Mouse (Mus musculus): ENCODE results near the gene Ccdc107.
"Not testable (repeated sequence)": the region's sequence is repeated elsewhere in the genome, so short reads cannot be mapped to it uniquely, and the experiment has no call there.

Gene Ccdc107

DNA sequence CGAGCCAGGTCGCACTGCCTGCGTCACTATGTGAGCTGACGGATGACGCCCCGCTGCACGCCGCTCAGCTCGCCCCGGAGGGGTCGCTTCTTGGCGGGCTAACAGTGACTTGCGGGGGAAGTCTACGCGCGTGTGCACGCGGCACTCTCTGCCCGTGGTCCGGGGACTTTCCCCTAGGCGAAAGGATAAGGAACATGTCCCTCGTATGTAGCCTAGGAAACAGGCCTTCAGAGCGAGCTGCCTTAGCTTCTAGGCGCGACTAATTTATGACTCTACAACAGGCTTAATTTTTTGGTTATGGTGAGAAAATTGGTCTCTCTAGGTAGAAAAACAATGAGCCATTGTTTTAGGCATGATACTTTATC is at the start of gene Ccdc107:
Gene Ccdc107, plus strand, starts transcription at position 80 of the 365 bp plus-strand sequence.
- peak; percentile 93 for DNase-seq

DNA sequence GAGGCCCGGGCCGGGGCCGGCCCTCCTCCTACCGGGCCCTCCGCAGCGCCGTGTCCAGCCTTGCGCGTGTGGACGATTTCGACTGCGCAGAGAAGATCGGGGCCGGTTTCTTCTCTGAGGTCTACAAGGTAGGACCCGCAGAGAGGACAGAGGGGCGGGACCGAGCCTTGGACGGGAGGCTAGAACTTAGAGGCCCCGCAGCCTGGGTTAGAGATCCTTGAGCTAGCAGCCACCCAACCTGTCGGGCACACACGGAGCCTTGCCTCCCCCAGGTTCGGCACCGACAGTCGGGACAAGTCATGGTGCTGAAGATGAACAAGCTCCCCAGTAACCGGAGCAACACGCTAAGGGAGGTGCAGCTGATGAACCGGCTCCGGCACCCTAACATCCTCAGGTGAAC is 49.2 kb upstream of the Ccdc107 start:
- DNase-seq, result peak; percentile 50

DNA sequence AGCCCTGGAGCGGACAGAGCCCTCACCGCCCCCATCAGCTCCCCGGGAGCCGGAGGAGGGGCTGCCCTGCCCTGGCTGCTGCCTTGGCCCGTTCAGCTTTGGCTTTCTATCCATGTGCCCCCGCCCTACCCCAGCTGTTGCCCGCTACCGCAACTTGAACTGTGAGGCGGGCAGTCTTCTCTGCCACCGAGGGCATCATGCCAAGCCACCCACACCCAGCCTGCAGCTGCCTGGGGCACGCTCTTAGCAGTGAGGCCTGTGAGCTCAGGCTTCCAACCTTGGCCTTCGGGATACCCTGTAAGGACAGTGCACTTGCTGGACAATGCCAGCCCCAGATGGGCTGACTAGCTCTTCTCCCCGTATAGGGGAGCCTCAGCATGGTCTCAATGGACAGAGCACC is 45.4 kb upstream of the Ccdc107 start:
- no peak for DNase-seq

DNA sequence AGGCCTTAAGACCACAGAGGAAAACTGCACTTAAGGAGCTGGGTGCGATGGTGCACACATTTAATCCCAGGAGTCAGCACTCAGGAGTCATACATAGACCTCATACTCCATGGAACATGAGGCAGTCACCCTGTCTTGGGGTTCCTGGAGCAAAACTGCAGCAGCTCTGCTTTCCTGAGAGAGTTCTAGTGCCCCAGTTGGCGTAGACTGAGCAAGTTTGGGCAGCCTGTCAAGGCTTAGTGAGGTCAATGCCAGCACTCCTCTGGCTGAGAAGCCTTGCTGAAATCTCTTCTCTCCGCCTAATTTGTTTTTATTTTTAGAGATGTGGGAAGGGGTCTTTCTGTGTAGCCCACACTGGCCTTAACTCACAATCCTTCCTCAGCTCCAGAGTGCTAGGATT is 44.1 kb upstream of the Ccdc107 start:
- DNase-seq, result no peak

DNA sequence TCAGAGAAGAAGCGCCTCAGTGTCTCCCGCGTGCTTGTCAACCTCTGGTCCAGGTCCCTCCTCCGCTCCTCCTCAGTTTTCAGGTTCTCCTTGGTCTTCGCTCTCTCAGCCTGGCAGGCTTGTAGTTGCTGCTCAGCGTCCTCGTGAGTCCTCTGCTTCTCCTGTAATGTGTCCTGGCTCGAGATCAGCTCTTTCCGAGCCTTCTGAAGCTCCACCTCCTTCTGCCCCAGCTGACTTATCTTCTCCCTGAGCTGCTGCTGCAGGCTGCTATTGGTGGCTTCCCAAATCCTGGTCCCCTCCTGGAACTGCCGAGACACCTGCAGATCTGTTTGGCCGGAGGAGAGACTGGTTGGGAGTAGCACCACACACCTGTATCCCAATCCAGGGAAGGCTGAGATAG is 40.4 kb upstream of the Ccdc107 start:
- DNase-seq, result peak; percentile 50

DNA sequence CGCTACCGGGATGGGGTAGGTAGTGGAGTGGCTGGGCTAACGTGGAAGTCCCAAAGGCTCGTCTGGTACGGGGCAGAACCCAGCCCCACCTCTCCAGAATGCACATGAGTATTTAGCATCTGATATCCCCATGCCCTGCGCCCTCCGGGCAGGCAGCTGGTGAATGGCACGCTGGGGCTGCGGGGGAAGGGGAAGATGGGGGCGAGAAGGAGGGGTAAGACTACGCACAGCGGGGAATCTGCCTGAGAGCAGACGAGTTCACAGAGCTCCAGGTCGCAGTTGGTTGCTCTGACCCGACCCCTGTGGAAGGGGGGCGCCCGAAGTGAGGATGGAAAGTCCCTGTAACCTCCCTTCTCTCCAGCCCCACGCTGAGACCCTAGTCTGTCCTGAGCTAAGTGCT is 39.3 kb upstream of the Ccdc107 start:
- no peak for DNase-seq

DNA sequence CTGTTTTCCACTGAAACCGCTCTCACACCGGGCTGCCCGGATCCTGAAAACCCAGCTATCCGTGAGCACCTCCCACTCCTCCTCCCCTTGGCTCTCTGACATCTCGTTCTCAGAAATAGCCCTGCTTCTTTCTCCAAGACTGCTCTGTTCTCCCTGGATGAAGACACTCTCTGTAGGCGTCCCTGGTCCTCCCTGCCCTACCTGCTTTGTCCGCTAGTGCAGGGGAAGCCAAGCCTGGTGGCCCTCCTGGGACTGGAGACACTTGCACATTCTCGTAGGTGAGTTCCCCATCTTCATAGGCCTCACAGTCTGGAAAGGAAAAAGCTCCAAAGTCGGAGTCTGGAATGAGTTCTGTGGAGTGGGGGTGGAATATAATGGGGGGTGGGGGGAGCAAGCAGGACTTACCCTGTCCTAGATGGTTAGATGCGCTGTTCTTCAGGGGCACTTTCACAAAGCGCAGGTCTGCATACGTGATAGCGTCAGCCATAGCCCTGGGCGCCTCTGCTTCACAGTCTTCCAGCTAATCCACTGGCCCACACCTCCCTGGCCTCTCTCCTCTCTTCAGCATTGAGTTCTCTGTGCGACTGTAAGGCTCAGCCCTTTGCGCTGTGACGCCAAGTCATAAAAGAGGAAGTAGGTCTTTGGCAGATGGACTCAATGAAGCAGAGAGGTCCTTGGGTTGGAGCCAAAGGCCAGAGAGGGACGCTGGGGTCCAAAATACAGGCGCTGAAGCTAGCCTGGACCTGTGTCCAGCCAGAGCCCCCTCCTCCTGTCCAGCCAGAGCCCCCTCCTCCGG is 38.5 kb upstream of the Ccdc107 start, which contains the start of gene Cd72:
Gene Cd72, minus strand, starts transcription at position 588 of the 796 bp plus-strand sequence.
- DNase-seq, result no peak

DNA sequence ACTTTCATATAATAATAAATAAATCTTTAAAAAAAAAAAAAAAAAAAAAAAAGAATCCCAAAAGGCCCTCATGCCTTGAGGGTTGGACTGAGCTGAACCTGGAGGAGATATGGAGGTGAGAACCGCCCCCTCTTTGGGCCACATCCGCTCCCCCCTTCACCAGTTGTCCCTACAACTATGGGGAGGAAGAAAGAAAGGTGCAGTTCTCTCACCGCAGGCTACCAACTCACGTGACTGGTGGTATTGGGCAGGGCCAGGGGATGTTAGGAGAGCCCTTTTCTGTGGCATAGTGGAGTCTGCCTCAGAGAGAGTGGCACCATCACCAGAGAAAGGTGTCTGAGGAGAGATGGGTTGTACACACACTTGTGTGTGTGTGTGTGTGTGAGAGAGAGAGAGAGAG is 36.2 kb upstream of the Ccdc107 start:
- DNase-seq, result no peak

DNA sequence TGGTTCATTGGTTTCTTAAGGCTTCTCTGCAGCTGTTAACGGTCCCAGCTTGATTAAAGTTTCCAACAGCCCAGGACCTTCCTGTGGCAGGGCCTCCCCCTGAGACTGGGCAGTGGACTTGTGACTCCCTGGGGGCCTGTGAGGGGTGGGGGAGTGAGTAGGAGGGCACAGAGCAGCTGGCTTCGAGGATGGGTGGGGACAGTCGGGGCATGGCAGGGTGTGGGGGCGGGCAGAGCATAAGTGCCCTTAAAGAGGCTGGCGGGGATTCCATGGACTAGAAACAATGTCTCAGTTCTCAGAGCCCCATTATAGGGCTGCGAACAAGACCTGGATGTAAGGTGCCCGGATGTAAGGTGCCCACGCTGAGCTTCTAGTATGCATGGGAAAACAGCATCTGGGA is 35.6 kb upstream of the Ccdc107 start:
- DNase-seq, result no peak

DNA sequence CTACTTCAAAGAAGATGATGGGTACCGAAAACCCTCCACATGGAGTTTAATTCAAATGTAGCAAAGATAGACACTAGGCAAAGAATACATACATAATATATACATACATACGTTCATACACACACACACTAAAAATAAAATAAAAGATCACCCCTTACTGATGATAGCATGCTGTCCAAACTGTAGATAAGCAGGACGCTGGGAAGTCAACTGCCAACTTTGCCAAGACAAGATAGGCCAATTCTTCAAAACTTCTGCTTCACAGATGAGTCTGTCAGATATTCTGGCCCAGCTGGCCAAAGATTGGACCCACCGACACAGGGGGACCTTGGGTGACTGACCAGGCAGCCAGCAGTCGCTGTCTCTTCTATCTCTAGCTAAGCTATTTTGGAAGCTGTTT is 29.6 kb upstream of the Ccdc107 start:
- DNase-seq, result no peak

DNA sequence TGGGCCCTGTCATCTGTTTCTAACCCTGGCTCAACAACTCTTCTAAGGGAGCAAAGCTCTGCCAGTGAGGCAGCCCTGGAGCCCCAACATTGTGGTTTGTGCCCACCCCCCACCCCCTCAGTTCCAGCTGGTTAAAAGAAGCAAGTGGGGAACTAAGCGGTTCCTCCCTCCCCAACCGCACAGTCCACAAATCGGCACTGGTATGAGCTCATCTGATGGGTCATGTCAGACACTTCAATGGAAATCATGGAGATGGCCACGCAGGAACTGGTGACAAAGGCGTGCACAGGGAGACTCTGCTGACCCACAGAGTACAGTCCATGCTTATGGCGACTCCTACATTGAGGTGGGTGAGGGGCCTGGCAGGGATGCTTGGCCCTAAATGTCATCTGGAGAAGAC is 26.8 kb upstream of the Ccdc107 start:
- DNase-seq, result no peak

DNA sequence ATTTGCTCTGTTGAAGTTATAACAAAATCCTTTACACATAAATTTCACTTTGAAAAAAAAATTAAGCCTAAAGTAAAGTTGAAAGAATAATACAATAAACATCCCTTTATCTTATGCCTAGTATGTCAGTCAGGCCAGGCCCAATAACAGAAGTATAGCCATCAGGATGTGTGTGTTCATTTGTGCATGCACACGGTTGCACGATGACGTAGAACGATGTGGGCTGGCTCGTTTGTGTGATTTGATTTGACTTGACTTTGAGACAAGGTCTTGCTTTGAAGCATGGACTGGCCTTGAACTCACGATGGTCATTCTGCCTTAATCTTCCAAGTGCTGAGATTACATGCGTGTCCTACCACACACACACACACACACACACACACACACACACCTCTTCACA is 25.8 kb upstream of the Ccdc107 start:
- DNase-seq, result no peak

DNA sequence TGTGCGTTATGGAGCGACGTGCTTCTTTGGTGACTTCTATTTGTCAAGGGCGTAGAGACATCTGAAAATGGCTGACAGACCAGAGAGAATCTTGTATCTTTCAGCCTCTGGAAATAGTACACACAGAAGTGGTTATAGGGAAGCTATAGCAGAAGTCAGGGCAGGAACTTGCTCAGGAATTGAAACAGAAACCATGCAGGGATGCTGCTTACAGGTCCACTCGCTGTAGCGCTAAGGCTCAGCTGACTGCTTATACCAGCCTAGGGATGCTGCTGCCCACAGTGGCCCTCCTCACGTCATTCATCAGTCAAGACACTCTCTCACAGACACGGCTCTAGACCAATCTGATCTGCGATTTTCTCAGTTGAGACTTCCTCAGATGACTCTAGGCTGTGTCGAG is 22.4 kb upstream of the Ccdc107 start:
- DNase-seq, result no peak

DNA sequence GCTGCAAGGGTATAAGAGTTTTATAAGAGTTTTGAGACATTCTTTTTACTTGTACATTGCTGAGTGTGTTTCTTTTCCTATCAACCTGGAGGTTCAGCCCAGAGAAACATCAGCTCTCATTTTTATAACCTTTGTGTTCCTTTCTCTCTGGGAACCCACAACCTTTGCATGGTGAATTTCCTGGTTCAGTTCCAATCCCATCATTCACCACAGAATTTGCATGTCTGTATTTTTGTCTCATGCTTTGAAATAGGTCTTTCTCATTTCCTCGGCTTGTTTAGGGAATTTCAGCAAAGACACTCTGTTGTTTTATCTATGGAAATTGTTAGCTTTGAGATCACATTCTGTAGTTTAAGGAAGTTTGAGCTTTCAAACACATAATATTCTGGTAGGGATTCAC is 19.1 kb upstream of the Ccdc107 start:
- DNase-seq, result no peak

DNA sequence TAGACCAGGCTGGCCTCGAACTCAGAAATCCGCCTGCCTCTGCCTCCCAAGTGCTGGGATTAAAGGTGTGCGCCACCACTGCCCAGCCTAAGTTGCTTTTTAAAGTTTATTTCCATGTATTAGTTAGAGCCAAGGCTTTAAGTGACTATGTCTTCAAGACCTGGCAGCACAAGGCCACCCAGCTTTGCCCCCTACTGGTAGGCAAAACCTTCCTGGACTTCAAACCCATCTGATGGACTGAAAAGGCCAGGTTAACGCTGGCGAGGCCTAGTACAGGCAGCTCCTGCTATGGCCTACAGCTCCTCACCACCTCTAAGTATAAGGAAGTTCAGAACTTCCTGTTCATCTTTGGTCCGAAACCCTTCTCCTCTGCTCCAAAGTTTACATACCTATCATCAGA is 16.1 kb upstream of the Ccdc107 start:
- no peak for DNase-seq

DNA sequence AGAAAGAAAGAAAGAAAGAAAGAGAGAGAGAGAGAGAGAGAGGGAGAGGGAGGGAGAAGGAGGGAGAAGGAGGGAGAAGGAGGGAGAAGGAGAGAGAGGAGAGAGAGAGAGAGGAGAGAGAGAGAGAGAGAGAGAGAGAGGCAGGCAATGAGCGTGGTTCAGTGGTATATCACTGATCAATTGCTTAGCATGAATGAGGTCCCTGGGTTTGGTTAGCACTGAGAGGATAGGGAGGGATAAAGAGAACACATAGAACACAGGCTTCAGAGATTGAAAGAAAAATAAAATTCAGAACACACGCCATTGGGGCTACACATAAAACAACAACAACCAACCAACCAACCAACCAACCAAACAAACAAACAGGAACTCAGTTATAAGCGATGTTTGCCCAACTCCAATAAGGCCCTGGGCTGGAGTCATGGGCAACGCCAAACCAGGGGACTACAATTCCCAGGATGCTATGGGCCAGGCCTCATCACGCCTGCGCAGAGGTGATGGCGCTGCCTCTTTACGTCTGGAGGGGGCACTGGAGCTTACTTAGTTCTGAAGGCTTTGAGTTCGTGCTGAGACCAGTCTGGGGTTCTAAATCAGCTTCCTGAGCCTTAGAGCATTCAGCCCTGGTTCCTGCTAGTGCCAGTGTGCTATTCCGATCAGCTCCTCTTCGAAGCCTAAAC is 14.7 kb upstream of the Ccdc107 start:
- peak; percentile 94 for DNase-seq

DNA sequence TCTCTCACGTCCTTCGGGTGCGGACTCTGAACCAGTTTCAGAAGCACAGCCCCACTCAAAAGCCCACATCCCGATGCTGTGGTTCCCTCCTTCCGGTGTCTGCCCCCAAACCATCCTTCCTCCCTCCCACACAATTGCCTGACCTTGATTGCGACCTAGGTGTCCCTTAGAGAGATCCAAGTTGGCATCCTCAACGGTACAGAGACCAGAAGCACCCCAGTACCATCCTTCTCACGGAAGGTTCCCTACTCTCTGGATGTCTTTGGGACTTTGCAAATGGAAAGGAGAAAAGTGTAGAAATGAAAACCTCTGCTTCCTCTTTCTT is 14.2 kb upstream of the Ccdc107 start:
- DNase-seq, result no peak

DNA sequence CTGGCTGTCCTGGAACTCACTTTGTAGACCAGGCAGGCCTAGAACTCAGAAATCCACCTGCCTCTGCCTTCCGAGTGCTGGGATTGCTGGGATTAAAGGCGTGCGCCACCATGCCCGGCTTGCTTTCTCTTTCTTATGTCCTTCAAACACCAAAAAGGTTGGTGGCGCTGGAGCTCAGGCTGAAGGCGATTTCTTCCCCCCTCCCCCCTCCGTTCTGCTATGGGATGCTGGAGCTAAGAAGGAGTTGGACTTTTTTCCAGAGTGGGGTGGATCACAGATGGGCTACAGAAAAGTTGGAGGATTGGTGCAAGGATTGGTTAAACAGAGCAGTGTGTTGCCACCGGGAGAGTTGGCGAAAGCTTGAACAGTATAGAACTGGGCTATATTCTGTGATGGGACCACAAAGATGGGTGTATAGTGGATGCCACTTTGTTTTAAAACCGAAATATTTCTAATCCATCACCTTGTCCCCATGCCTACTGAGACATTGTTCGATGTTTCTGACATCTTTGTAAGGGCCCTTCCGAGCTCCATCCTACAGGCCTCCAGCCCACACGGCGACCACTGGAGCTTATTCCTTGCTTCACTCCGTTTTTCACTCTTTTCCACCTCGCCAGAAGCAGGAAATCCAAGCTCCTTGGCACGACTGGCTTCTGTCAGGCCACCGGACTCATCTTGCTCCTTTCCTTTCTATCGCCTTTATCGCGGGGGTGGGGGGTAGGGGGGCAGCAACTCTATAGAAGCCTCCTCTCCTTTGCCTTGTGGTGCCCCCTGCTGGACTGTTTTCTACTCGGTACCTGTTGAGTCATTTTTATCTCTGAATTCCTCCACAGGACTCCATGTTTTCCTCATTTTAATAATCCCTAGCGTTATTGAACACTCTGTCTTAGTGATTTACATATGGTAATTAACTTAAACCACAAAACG is 13.5 kb upstream of the Ccdc107 start:
- peak; percentile 89 for DNase-seq

DNA sequence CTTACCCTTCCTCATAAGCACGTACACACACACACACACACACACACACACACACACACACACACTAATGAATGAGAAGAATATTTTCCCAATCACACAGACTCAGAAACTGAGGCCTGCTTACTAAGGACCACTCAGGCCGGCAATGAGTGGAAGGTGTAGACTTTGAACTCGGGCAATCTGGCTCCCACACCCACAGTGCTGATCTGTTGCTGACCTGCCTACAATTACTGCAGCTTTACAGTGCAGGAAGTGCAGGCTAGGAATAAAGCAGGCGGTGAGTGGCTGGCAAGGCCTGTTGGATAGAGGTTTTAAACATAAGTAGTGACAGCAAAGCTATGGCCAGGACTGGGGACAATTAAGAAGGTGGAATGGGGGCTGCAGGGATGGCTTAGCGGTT is 11.7 kb upstream of the Ccdc107 start:
- no peak for DNase-seq

DNA sequence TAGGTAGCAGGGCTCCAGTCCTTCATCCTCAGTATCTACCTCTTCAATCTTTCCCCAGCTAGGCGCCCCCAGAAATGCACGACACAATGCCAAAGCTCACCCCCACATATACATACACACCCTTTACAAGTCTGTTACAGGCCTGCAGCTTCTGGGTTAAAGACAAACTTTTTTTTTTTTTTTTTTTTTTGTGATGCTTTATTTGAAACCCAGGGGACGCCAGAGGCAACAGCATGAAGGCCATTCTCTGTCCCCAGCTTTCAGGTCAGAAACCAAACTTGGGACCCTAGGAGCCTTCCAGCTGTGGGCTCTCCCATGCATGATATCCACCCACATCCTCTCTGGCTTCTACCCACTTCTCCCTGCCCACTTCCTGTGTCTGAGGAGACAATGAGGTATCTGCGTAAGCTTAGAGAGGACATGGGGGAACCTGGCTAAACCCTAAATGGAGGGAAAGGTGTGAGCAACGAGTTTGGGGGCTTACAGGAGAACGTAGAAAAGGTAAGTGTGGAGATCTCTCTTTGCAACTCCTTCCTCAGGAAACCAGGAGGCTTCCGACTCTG is 10.7 kb upstream of the Ccdc107 start:
- DNase-seq, result no peak

DNA sequence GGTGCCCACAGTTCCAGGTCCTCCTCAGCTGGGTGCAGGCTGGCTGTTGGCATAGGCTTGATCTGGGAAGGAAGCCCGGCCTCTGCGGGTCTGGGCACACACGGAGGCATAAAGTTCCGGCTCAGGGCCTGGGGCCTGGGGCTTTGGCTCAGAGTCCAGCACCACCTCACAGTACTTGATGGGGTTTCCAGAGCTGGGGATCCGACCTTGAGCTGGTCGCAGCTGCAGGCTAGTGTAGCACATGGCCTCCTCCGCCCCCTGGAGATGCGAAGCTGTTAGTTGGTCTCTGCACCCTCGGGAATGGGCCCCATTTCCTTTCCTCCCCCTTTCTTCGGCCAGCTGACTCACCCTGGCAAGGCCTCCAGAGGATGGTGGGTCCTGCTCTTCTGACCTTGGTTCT is 10.1 kb upstream of the Ccdc107 start:
- DNase-seq, result no peak

DNA sequence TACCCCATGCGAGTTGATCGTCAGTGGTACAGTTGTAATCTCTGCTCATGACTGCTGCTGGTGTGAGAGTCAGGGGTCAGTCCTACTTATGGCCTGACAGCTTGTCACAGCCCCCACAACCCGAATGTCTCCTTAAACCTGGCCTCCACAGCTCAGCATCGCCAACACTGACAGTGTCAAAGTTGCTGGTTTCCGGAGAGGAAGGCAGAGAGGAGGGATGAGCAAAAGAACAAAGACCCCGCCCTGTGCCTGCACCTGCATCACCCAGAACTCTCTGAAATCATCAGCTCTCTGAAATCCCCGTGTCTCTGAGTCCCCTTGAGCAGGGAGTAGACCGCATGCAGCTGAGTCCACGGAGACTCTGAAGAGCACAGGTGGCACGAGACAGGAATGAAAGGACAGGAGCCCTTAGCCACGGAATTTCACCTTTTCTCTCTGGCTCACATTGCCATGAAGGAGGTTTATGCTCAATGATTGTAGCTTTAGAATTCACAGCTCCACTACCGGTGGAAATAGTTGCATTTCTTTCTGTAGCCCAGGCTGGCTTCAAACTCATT is 9.1 kb upstream of the Ccdc107 start, which contains the start of gene Sit1:
Gene Sit1, minus strand, starts transcription at position 200 of the 557 bp plus-strand sequence.
- DNase-seq, result no peak

DNA sequence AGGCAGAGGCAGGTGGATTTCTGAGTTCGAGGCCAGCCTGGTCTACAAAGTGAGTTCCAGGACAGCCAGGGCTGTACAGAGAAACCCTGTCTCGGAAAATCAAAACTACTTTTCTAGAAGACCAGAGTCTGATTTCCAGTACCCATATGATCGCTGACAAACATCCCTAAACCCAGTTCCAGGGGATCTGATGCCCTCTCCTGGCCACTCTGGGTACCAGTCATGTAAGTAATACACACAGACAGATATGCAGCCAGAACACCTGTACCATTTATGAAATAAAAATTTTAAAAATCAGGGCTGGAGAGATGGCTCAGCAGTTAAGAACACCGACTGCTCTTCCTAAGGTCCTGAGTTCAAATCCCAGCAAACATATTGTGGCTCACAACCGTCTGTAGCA is 7.0 kb upstream of the Ccdc107 start:
- not testable (repeated sequence) for DNase-seq

All from lung, postnatal 10 days (tissue).